Mouse (Mus musculus): ENCODE data around the gene Klhl42. TPM values are rescaled to one million over a fixed set of nuclear protein-coding genes. Genes with fewer than 3 reads are reported as not detected.

Gene Klhl42
- polyA plus RNA-seq (2011; ENCODE audit: insufficient read depth, insufficient read length, low read depth, missing spikeins) = 18.9 and 22.7 TPM in 2 replicates

DNA sequence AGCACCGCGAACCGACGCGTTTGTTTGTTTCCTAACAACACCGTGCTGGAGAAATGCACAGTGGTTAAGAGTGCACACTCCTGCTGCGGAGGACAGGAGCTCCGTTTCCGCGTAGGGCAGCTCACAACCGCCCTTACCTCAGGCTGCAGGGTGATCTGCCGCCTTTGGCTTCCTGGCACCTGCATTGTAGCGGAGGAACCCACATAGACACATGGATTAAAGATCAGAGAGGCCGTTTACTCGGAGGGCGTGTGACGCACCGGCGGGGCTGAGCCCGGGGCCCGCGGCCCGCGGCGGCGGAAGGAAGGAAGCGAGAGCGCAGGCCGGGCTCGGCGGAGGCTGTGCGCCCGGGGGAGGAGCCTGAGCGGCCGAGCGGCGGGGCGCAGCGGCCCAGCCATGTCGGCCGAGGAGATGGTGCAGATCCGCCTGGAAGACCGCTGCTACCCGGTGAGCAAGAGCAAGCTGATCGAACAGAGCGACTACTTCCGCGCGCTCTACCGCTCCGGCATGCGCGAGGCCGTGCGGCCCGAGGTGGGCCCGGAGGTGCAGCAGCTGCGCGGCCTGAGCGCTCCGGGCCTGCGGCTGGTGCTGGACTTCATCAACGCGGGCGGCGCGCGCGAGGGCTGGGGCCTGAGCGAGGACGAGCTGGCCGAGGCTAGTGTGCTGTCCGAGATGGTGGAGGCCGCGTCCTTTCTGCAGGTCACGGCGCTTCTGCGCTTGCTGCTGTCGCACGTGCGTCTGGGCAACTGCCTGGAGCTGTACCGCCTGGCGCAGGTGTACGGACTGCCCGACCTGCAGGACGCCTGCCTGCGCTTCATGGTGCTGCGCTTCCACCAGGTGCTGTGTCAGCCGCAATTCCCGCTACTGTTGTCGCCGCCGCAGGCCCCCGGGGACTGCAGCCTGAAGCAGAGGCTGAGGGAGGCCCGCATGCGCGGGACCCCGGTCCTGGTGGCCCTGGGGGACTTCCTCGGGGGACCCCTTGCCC, at the start of gene Klhl42:
Gene Klhl42 (plus strand): TSS at position 244 of the 985 bp plus-strand sequence.
- Histone ChIP-seq H3K27ac (ENCODE audit: insufficient read depth, low read length) (0 out of 2 replicates have a peak within 1 kb of the TSS, but pooled peaks have one; percentile 6), H3K36me3 (ENCODE audit: control insufficient read depth, insufficient read depth, low read length, poor library complexity, severe bottlenecking) (peaks cover 10% of the 10 kb centered on the region), H3K4me3 (ENCODE audit: low read depth, low read length) (peak within 1 kb of the TSS; percentile 94), H3K4me1 (ENCODE audit: control insufficient read depth, insufficient read depth, low read length) (no peaks in the 10 kb centered on the region), H3K9ac (ENCODE audit: low read depth, poor library complexity, severe bottlenecking) (peak within 1 kb of the TSS; percentile 63), H3K9me3 (replicated peaks; ENCODE audit: control insufficient read depth, insufficient read depth, low read length, poor library complexity, severe bottlenecking) (no peaks in the 10 kb centered on the region), H3K27me3 (ENCODE audit: control insufficient read depth, insufficient read depth, low read length, poor library complexity, severe bottlenecking) (no peaks in the 10 kb centered on the region)
- TF ChIP-seq EP300 (IDR thresholded peaks at IDR 0.05; ENCODE audit: insufficient read depth, low read depth, low read length) = no peak
- peak; percentile 9 for TF ChIP-seq POLR2A (IDR thresholded peaks at IDR 0.05; ENCODE audit: insufficient read depth, low read length)

DNA sequence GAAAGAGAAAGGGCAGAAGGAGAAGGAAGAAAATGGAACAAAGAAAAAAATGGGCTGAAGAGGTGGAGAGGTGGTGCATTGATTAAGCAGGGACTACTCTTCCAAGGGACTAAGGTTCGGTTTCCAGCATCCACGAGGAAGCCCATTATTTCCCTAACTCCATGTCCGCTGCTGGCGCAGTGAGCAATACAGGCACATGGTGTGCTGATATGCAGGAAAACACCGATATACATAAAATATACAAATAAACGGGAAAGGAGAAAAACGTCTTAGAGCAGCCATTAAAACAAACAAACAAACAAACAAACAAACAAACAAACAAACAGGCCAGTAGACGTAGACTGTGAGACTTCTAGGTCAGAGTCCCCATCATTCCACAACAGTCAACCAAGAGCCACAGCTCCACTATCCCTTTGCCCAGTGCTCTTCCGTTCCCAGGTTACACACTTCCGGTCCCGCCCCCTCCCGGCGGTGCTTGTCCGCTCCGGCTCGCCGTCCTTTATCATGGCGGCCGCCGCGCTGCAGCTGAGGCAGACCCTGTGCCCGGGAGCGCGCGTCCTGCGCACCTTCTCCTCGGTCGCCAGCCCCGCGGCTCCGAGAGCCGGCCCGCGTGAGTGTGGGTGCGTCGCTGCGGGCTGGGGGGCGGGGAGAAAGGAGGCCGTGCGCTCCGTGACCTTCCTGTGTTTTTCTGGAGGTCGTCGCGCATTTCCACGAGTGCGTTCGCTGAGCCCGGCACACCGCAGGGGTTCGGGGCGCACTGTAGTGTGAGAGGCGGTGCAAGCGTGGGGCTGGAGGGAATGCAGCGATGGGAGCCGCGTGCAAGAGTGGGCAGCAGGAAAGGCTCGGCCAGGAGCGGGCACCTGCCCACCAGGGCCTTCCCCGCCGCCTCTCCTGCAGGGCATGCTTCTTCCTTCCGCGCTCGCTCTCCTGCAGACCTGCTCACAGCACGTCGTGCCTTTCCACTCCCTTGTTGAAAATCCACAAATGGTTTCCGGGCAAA, 48.6 kb upstream of the Klhl42 start, which contains the start of gene Mrps35:
Gene Mrps35 (plus strand): TSS at position 474 of the 1,000 bp plus-strand sequence.
- Histone ChIP-seq H3K27ac (ENCODE audit: insufficient read depth, low read length) (peak within 1 kb of the TSS; percentile 58; the same call in 1 of the 2 replicates), H3K4me1 (ENCODE audit: control insufficient read depth, insufficient read depth, low read length) (no peaks in the 10 kb centered on the region), H3K9ac (ENCODE audit: low read depth, poor library complexity, severe bottlenecking) (peak within 1 kb of the TSS; percentile 67), H3K36me3 (ENCODE audit: control insufficient read depth, insufficient read depth, low read length, poor library complexity, severe bottlenecking) (peaks cover 5% of the 10 kb centered on the region; the same call in 1 of the 2 replicates), H3K4me3 (ENCODE audit: low read depth, low read length) (peak within 1 kb of the TSS; percentile 77), H3K27me3 (ENCODE audit: control insufficient read depth, insufficient read depth, low read length, poor library complexity, severe bottlenecking) (no peaks in the 10 kb centered on the region), H3K9me3 (replicated peaks; ENCODE audit: control insufficient read depth, insufficient read depth, low read length, poor library complexity, severe bottlenecking) (no peaks in the 10 kb centered on the region)
- TF ChIP-seq CTCF (IDR thresholded peaks at IDR 0.05; ENCODE audit: low read depth, low read length) (no peak), POLR2A (IDR thresholded peaks at IDR 0.05; ENCODE audit: insufficient read depth, low read length) (peak; percentile 72), EP300 (IDR thresholded peaks at IDR 0.05; ENCODE audit: insufficient read depth, low read depth, low read length) (peak; percentile 19; the same call in 1 of the 2 replicates)

DNA sequence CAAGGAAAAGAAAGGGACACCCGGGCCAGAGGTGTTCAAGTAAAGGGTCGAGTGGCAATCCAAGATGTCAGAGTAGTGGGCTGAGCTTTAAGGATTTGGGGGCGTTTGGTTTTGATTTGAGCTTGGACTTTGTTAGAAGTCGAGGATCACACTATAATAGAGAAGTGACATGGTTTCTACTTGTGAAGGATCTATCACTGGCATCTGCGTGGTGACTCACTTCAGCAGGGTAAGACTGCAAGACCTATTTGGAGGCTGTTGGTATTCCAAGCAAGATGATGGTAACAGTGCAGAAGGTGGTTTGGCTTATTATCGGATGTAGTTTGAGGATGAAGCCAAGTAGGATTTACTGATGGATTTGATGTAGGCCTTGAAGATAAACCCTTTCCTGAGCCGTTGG, 47.5 kb upstream of the Klhl42 start:
- Histone ChIP-seq H3K9ac (ENCODE audit: low read depth, poor library complexity, severe bottlenecking) (peak overlapping the region; percentile 67), H3K4me1 (ENCODE audit: control insufficient read depth, insufficient read depth, low read length) (no peaks in the 10 kb centered on the region), H3K9me3 (replicated peaks; ENCODE audit: control insufficient read depth, insufficient read depth, low read length, poor library complexity, severe bottlenecking) (no peaks in the 10 kb centered on the region), H3K36me3 (ENCODE audit: control insufficient read depth, insufficient read depth, low read length, poor library complexity, severe bottlenecking) (peaks cover 12% of the 10 kb centered on the region), H3K27me3 (ENCODE audit: control insufficient read depth, insufficient read depth, low read length, poor library complexity, severe bottlenecking) (no peaks in the 10 kb centered on the region), H3K27ac (ENCODE audit: insufficient read depth, low read length) (no peak overlapping the region), H3K4me3 (ENCODE audit: low read depth, low read length) (peak overlapping the region; percentile 63)
- TF ChIP-seq CTCF (IDR thresholded peaks at IDR 0.05; ENCODE audit: low read depth, low read length) (no peak), POLR2A (IDR thresholded peaks at IDR 0.05; ENCODE audit: insufficient read depth, low read length) (no peak), EP300 (IDR thresholded peaks at IDR 0.05; ENCODE audit: insufficient read depth, low read depth, low read length) (no peak)

DNA sequence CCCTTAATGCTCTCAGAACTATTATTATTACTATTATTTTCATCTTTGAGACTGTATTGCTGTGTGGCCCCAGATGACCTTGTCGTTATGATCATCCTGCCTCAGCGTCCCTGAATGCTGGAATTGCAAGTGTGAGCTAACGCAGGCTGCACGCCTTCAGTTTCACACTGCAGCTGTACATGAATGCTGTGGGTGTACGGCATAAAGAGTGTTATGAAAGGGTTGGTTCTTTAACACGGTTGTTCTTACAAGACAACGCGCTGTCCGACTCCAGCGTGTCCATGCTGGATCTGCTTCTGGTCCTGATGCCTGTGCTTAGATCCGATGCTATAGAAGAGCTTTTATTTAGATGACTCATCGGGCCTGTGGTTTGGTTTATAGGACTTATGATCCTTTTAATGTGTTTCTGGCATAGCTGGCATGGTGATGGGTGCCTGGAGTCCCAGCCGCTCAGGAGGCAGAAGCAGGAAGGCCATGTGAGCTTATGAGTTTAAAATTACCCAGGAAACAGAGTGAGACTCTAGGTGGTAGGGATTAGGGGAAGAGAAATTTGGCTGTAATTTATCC, 41.9 kb upstream of the Klhl42 start:
- H3K9ac ChIP-seq (ENCODE audit: low read depth, poor library complexity, severe bottlenecking) = no peak overlapping the region
- H3K36me3 ChIP-seq (ENCODE audit: control insufficient read depth, insufficient read depth, low read length, poor library complexity, severe bottlenecking) = peaks cover 34% of the 10 kb centered on the region
- no peak for TF ChIP-seq CTCF (IDR thresholded peaks at IDR 0.05; ENCODE audit: low read depth, low read length)
- no peak for TF ChIP-seq EP300 (IDR thresholded peaks at IDR 0.05; ENCODE audit: insufficient read depth, low read depth, low read length)
- no peak for TF ChIP-seq POLR2A (IDR thresholded peaks at IDR 0.05; ENCODE audit: insufficient read depth, low read length)
- H3K9me3 ChIP-seq (replicated peaks; ENCODE audit: control insufficient read depth, insufficient read depth, low read length, poor library complexity, severe bottlenecking) = no peaks in the 10 kb centered on the region
- no peaks in the 10 kb centered on the region for H3K27me3 ChIP-seq (ENCODE audit: control insufficient read depth, insufficient read depth, low read length, poor library complexity, severe bottlenecking)
- H3K4me1 ChIP-seq (ENCODE audit: control insufficient read depth, insufficient read depth, low read length) = no peaks in the 10 kb centered on the region
- H3K4me3 ChIP-seq (ENCODE audit: low read depth, low read length) = no peak overlapping the region
- no peak overlapping the region for H3K27ac ChIP-seq (ENCODE audit: insufficient read depth, low read length)

DNA sequence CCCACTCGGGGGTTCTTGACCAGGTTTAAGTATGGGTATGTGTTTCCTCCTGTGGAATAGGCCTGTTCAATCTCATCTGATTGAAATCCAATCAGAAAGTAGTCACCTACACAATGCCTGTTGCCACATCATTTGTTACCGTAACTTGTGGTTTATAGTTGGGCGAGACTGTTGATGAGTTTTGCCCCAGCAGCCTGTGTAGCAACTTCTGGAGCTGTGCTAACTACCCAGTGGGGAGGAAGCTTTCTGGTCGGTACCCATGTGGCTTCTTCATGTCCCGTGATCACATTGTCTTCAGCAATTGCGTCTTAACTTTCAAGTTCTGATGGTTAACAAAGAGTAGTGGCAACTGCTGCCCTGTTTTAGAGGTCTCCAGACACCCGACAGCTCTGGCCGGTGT, 39.5 kb upstream of the Klhl42 start:
- TF ChIP-seq EP300 (IDR thresholded peaks at IDR 0.05; ENCODE audit: insufficient read depth, low read depth, low read length) (no peak), CTCF (IDR thresholded peaks at IDR 0.05; ENCODE audit: low read depth, low read length) (no peak), POLR2A (IDR thresholded peaks at IDR 0.05; ENCODE audit: insufficient read depth, low read length) (no peak)
- Histone ChIP-seq H3K9me3 (replicated peaks; ENCODE audit: control insufficient read depth, insufficient read depth, low read length, poor library complexity, severe bottlenecking) (no peaks in the 10 kb centered on the region), H3K36me3 (ENCODE audit: control insufficient read depth, insufficient read depth, low read length, poor library complexity, severe bottlenecking) (peaks cover 33% of the 10 kb centered on the region), H3K27me3 (ENCODE audit: control insufficient read depth, insufficient read depth, low read length, poor library complexity, severe bottlenecking) (no peaks in the 10 kb centered on the region), H3K27ac (ENCODE audit: insufficient read depth, low read length) (no peak overlapping the region), H3K9ac (ENCODE audit: low read depth, poor library complexity, severe bottlenecking) (no peak overlapping the region), H3K4me3 (ENCODE audit: low read depth, low read length) (no peak overlapping the region), H3K4me1 (ENCODE audit: control insufficient read depth, insufficient read depth, low read length) (peaks cover 1% of the 10 kb centered on the region)

Data from ES-Bruce4 (cell line).